Mouse (Mus musculus): ENCODE measurements around the gene Lamc1. TPM values are rescaled to one million over a fixed set of nuclear protein-coding genes. Genes with fewer than 3 reads are reported as not detected.

Lamc1 gene
- polyA plus RNA-seq (2015; fragmentation: Nextera tagmentation; extraction: Ambion mirVana) = 49.9 and 56.9 TPM in 2 replicates

GRCm38 (mm10) chr1:153332444-153333295 is at the start of gene Lamc1:
Gene Lamc1, minus strand, starts transcription at chr1:153332786.

GRCm38 (mm10) chr1:153185828-153186803 is 146.5 kb downstream of the Lamc1 start, which contains the start of gene Lamc2:
Gene Lamc2, minus strand, starts transcription at chr1:153186447.

Other genes with a start within 250 kb of the Lamc1 start
- 0.68 and 1.5 TPM in 2 replicates for gene Lamc2, start 146.3 kb downstream of the Lamc1 start, polyA plus RNA-seq (2015; fragmentation: Nextera tagmentation; extraction: Ambion mirVana)
- gene Shcbp1l, start 92.4 kb upstream of the Lamc1 start, polyA plus RNA-seq (2015; fragmentation: Nextera tagmentation; extraction: Ambion mirVana) = 0.17 and 0.45 TPM in 2 replicates
- 11.5 and 11.6 TPM in 2 replicates for gene Dhx9, start 154.9 kb upstream of the Lamc1 start, polyA plus RNA-seq (2015; fragmentation: Nextera tagmentation; extraction: Ambion mirVana)
- gene Npl, start 217.3 kb upstream of the Lamc1 start, polyA plus RNA-seq (2015; fragmentation: Nextera tagmentation; extraction: Ambion mirVana) = 8.0 and 18.4 TPM in 2 replicates

Data from skeletal muscle tissue, postnatal 0 days (tissue).